Mouse (Mus musculus) testis, adult 2 months (tissue): Measurements from ENCODE around the gene Gabrp.

Experiments
- CTCF ChIP-seq: fragments of 200-500 bp; IDR thresholded peaks from 2 replicates; pipeline ENCODE4 v1.5.1; 2012; ENCODE audit warnings: low read depth, mild to moderate bottlenecking, inconsistent platforms, low read length, moderate library complexity; ENCODE audit not compliant: control insufficient read depth, insufficient read depth, insufficient replicate concordance
- POLR2A ChIP-seq: fragments of 200-500 bp; IDR thresholded peaks from 2 replicates; pipeline ENCODE4 v1.6.1; 2012; ENCODE audit warnings: low read depth, mild to moderate bottlenecking, inconsistent platforms, low read length, moderate library complexity; ENCODE audit not compliant: control insufficient read depth

DNA sequence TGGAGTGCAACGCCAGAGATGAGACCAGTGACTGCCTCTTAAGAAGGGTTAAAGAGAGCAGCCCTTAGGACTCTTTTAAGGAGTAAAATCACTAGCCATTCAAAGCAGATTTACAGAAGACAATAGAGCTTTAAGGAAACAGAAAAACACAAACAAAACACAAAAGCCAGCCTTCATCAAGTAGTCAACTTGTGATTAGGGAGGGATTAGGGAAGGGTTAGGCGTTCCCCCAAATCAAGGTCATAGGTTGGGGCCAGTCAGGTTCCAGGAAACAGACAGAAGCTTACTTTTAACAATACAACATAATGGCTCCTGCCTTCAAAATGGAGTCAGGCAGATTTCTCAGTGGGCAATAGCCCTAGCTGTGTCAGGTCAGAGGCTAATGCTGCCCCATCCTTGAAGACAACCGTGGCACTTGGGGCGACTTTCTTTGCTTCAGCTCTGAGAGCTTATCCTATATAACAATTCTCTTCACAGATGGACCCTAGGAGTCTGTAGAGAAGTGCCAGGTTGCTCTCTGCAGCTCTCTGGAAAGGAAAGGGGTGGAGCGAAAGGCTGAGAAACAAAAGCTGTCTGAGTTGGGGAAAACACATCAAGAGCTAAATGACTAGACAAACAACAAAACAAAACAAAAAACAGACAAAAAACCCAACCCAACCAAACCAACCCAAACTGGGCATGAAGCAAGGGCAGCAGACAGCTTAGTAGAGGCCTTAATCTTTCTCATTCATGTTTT is 41.2 kb downstream of the Gabrp start:
- TF ChIP-seq POLR2A: no peak
- TF ChIP-seq CTCF: no peak
